Mouse (Mus musculus): ENCODE measurements around the gene Zim1. TPM values are rescaled to one million over a fixed set of nuclear protein-coding genes. Genes with fewer than 3 reads are reported as not detected.

The Zim1 gene
- total RNA-seq (2015) (not detected in 2 replicates), total RNA-seq (2017) (not detected in 2 replicates)

- ATAC-seq (ENCODE audit: poor library complexity, severe bottlenecking) = no peak
These were observed at the start of gene Zim1 for GRCm38 (mm10) chr7:6696241-6697045. Zim1 (minus strand) TSS chr7:6696450.

GRCm38 (mm10) chr7:6744281-6744904 lies 48.1 kb upstream of the Zim1 start:
- no peak for ATAC-seq (ENCODE audit: poor library complexity, severe bottlenecking)

GRCm38 (mm10) chr7:6736060-6736459 lies 39.8 kb upstream of the Zim1 start:
- ATAC-seq (ENCODE audit: poor library complexity, severe bottlenecking) = no peak

GRCm38 (mm10) chr7:6731930-6732329 lies 35.7 kb upstream of the Zim1 start:
- ATAC-seq (ENCODE audit: poor library complexity, severe bottlenecking) = no peak

- ATAC-seq (ENCODE audit: poor library complexity, severe bottlenecking) = no peak
These were observed 35.1 kb upstream of the Zim1 start for GRCm38 (mm10) chr7:6731373-6731772.

- ATAC-seq (ENCODE audit: poor library complexity, severe bottlenecking) = no peak
These were observed 34.6 kb upstream of the Zim1 start for GRCm38 (mm10) chr7:6730801-6731200.

- no peak for ATAC-seq (ENCODE audit: poor library complexity, severe bottlenecking)
These were observed 34.0 kb upstream of the Zim1 start, which contains the start of the genes Peg3 and Usp29 for GRCm38 (mm10) chr7:6730241-6730640. Peg3 (minus strand) TSS chr7:6730431. Usp29 (plus strand) TSS chr7:6730578.

GRCm38 (mm10) chr7:6729061-6729817 lies 33.0 kb upstream of the Zim1 start:
- peak; percentile 40 for ATAC-seq (ENCODE audit: poor library complexity, severe bottlenecking)

- no peak for ATAC-seq (ENCODE audit: poor library complexity, severe bottlenecking)
These were observed 32.1 kb upstream of the Zim1 start for GRCm38 (mm10) chr7:6728263-6728931.

- ATAC-seq (ENCODE audit: poor library complexity, severe bottlenecking) = no peak
These were observed 31.3 kb upstream of the Zim1 start for GRCm38 (mm10) chr7:6727351-6728121.

GRCm38 (mm10) chr7:6709396-6709795 lies 13.1 kb upstream of the Zim1 start:
- ATAC-seq (ENCODE audit: poor library complexity, severe bottlenecking) = no peak

- ATAC-seq (ENCODE audit: poor library complexity, severe bottlenecking) = no peak
These were observed 12.4 kb upstream of the Zim1 start for GRCm38 (mm10) chr7:6708451-6709180.

GRCm38 (mm10) chr7:6707416-6708015 lies 11.3 kb upstream of the Zim1 start:
- no peak for ATAC-seq (ENCODE audit: poor library complexity, severe bottlenecking)

- no peak for ATAC-seq (ENCODE audit: poor library complexity, severe bottlenecking)
These were observed 3.0 kb upstream of the Zim1 start for GRCm38 (mm10) chr7:6699230-6699629.

GRCm38 (mm10) chr7:6685511-6685910 lies 10.7 kb downstream of the Zim1 start:
- no peak for ATAC-seq (ENCODE audit: poor library complexity, severe bottlenecking)

GRCm38 (mm10) chr7:6666726-6667125 lies 29.5 kb downstream of the Zim1 start:
- ATAC-seq (ENCODE audit: poor library complexity, severe bottlenecking) = no peak

- ATAC-seq (ENCODE audit: poor library complexity, severe bottlenecking) = no peak
These were observed 32.8 kb downstream of the Zim1 start for GRCm38 (mm10) chr7:6663430-6663829.

- ATAC-seq (ENCODE audit: poor library complexity, severe bottlenecking) = no peak
These were observed 36.6 kb downstream of the Zim1 start for GRCm38 (mm10) chr7:6659605-6660004.

GRCm38 (mm10) chr7:6658606-6659005 lies 37.6 kb downstream of the Zim1 start:
- ATAC-seq (ENCODE audit: poor library complexity, severe bottlenecking) = no peak
